Mouse (Mus musculus) MEL (cell line): ENCODE data around the gene Cox6a1. TPM values are rescaled to one million over a fixed set of nuclear protein-coding genes. Genes with fewer than 3 reads are reported as not detected.

ENCODE experiments used
- DNase-seq: peaks from one replicate; pipeline ENCODE4 v3.0.0; 2011; ENCODE audit warnings: low read depth, low spot score
- H3K27ac ChIP-seq: 2 replicates; pipeline ENCODE4 v1.5.1; 2012; ENCODE audit warnings: low read depth, mild to moderate bottlenecking, control low read depth, low read length, moderate library complexity; ENCODE audit not compliant: control insufficient read depth
- H3K27me3 ChIP-seq, 2 experiments: fragments of 150-350 bp in 1 of 2; sonication (generic) in 1 of 2; 2 replicates each; pipeline ENCODE4 v1.6.1; 2012; ENCODE audit warnings: low read length in 2 of 2, mild to moderate bottlenecking in 2 of 2, improper control_type of control experiment in 1 of 2, moderate library complexity in 1 of 2; ENCODE audit not compliant: insufficient read depth in 2 of 2, control insufficient read depth in 1 of 2
- H3K36me3 ChIP-seq, 2 experiments: 2 replicates each; pipeline ENCODE4 v1.6.1; 2012 to 2014; ENCODE audit warnings: low read length in 2 of 2, improper control_type of control experiment in 1 of 2, inconsistent platforms in 1 of 2, mild to moderate bottlenecking in 1 of 2; ENCODE audit not compliant: insufficient read depth in 2 of 2, control insufficient read depth in 1 of 2
- H3K4me1 ChIP-seq, 2 experiments: fragments of 150-350 bp in 1 of 2; sonication (generic) in 1 of 2; 2 replicates each; pipeline ENCODE4 v1.6.1; 2012; ENCODE audit warnings: low read length in 2 of 2, improper control_type of control experiment in 1 of 2, mild to moderate bottlenecking in 1 of 2; ENCODE audit not compliant: insufficient read depth in 2 of 2, control insufficient read depth in 1 of 2
- H3K4me3 ChIP-seq, 2 experiments: fragments of 150-350 bp in 1 of 2; sonication (generic) in 1 of 2; 2 replicates each; pipeline ENCODE4 v1.5.1; 2012; ENCODE audit warnings: low read depth in 2 of 2, low read length in 2 of 2, mild to moderate bottlenecking in 2 of 2, moderate library complexity in 2 of 2, control low read depth in 1 of 2, improper control_type of control experiment in 1 of 2; ENCODE audit not compliant: control insufficient read depth in 1 of 2, insufficient read depth in 1 of 2
- H3K79me2 ChIP-seq: 2 replicates; pipeline ENCODE4 v1.6.1; 2012; ENCODE audit warnings: mild to moderate bottlenecking, low read length, moderate library complexity; ENCODE audit not compliant: control insufficient read depth, poor library complexity, insufficient read depth
- H3K9ac ChIP-seq: 2 replicates; pipeline ENCODE4 v1.6.1; 2012; ENCODE audit warnings: low read depth, mild to moderate bottlenecking, control low read depth, low read length, moderate library complexity; ENCODE audit not compliant: control insufficient read depth, poor library complexity, severe bottlenecking
- H3K9me3 ChIP-seq: fragments of 150-350 bp; sonication (generic); replicated peaks from 2 replicates; pipeline ENCODE4 v1.6.1; 2012; ENCODE audit warnings: mild to moderate bottlenecking, low read length, improper control_type of control experiment, moderate library complexity; ENCODE audit not compliant: insufficient read depth
- BHLHE40 ChIP-seq: IDR thresholded peaks from 2 replicates; pipeline ENCODE4 v1.6.1; 2012; ENCODE audit warnings: low read depth, mild to moderate bottlenecking, inconsistent platforms, low read length, improper control_type of control experiment, borderline replicate concordance
- CHD2 ChIP-seq: IDR thresholded peaks from 2 replicates; pipeline ENCODE4 v1.6.1; 2011; ENCODE audit warnings: low read length, improper control_type of control experiment
- E2F4 ChIP-seq: IDR thresholded peaks from 2 replicates; pipeline ENCODE4 v1.6.1; 2011; ENCODE audit warnings: low read depth, low read length, improper control_type of control experiment, borderline replicate concordance
- EP300 ChIP-seq, 2 experiments: IDR thresholded peaks; 2 replicates each; pipeline ENCODE4 v1.6.1; 2011; ENCODE audit warnings: improper control_type of control experiment in 2 of 2, low read length in 2 of 2, low read depth in 1 of 2, mild to moderate bottlenecking in 1 of 2
- ETS1 ChIP-seq: IDR thresholded peaks from 2 replicates; pipeline ENCODE4 v1.6.1; 2012; ENCODE audit warnings: low read depth, mild to moderate bottlenecking, inconsistent platforms, low read length, improper control_type of control experiment, moderate library complexity
- GATA1 ChIP-seq: IDR thresholded peaks from 2 replicates; pipeline ENCODE4 v1.6.1; 2011; ENCODE audit warnings: low read depth, low read length, improper control_type of control experiment
- JUND ChIP-seq: IDR thresholded peaks from 2 replicates; pipeline ENCODE4 v1.6.1; 2011; ENCODE audit warnings: low read depth, mild to moderate bottlenecking, improper control_type of control experiment, low read length
- MAZ ChIP-seq: IDR thresholded peaks from 2 replicates; pipeline ENCODE4 v1.6.1; 2012; ENCODE audit warnings: low read depth, mild to moderate bottlenecking, inconsistent platforms, low read length, improper control_type of control experiment
- MYB ChIP-seq: IDR thresholded peaks from 2 replicates; pipeline ENCODE4 v1.6.1; 2011; ENCODE audit warnings: mild to moderate bottlenecking, low read depth, low read length, improper control_type of control experiment
- NRF1 ChIP-seq: IDR thresholded peaks from 2 replicates; pipeline ENCODE4 v1.6.1; 2014; ENCODE audit warnings: low read depth, mild to moderate bottlenecking, inconsistent platforms, low read length, improper control_type of control experiment, moderate library complexity; ENCODE audit not compliant: poor library complexity, insufficient read depth, severe bottlenecking
- POLR2A ChIP-seq, 2 experiments: IDR thresholded peaks; 2 replicates each; pipeline ENCODE4 v1.6.1; 2011 to 2012; ENCODE audit warnings: low read length in 2 of 2, mild to moderate bottlenecking in 2 of 2, control low read depth in 1 of 2, improper control_type of control experiment in 1 of 2, low read depth in 1 of 2, moderate library complexity in 1 of 2; ENCODE audit not compliant: control insufficient read depth in 1 of 2, insufficient read depth in 1 of 2, poor library complexity in 1 of 2
- RAD21 ChIP-seq: IDR thresholded peaks from 2 replicates; pipeline ENCODE4 v1.6.1; 2011; ENCODE audit warnings: mild to moderate bottlenecking, low read depth, low read length, improper control_type of control experiment
- RCOR1 ChIP-seq: IDR thresholded peaks from 2 replicates; pipeline ENCODE4 v1.6.1; 2012; ENCODE audit warnings: low read depth, mild to moderate bottlenecking, inconsistent platforms, low read length, improper control_type of control experiment
- SIN3A ChIP-seq: IDR thresholded peaks from 2 replicates; pipeline ENCODE4 v1.6.1; 2012; ENCODE audit warnings: low read length, improper control_type of control experiment, inconsistent platforms
- SMC3 ChIP-seq: IDR thresholded peaks from 2 replicates; pipeline ENCODE4 v1.6.1; 2011; ENCODE audit warnings: low read depth, low read length, improper control_type of control experiment
- TCF12 ChIP-seq: IDR thresholded peaks from 2 replicates; pipeline ENCODE4 v1.6.1; 2014; ENCODE audit warnings: low read depth, mild to moderate bottlenecking, inconsistent platforms, low read length, improper control_type of control experiment, moderate library complexity
- USF1 ChIP-seq: IDR thresholded peaks from 2 replicates; pipeline ENCODE4 v1.6.1; 2014; ENCODE audit warnings: low read depth, mild to moderate bottlenecking, inconsistent platforms, low read length, improper control_type of control experiment, moderate library complexity
- ZC3H11A ChIP-seq: IDR thresholded peaks from 2 replicates; pipeline ENCODE4 v1.6.1; 2012; ENCODE audit warnings: low read depth, mild to moderate bottlenecking, inconsistent platforms, low read length, improper control_type of control experiment
- ZKSCAN1 ChIP-seq: IDR thresholded peaks from 2 replicates; pipeline ENCODE4 v1.6.1; 2012; ENCODE audit warnings: low read depth, mild to moderate bottlenecking, inconsistent platforms, low read length, improper control_type of control experiment, moderate library complexity
- ZNF384 ChIP-seq: IDR thresholded peaks from 2 replicates; pipeline ENCODE4 v1.6.1; 2012; ENCODE audit warnings: low read depth, mild to moderate bottlenecking, inconsistent platforms, low read length, improper control_type of control experiment
- polyA plus RNA-seq, 2 experiments: library from polyadenylated mRNA; stranded (reverse) in 1 of 2; unstranded in 1 of 2; fragments of >175 nt in 1 of 2; fragments of >200 nt in 1 of 2; gene quantifications; 2 replicates each; pipeline versions ENCODE4 v1.2.1 to v1.2.4; 2012; ENCODE audit warnings: low replicate concordance in 2 of 2, low read depth in 1 of 2; ENCODE audit not compliant: insufficient read length in 2 of 2, insufficient read depth in 1 of 2, missing spikeins in 1 of 2
- total RNA-seq: library from RNA; depleted of rRNA; stranded (reverse); fragments of 300-350 nt; gene quantifications from 2 replicates; pipeline ENCODE4 v1.2.3, GENCODE M21; 2012

The Cox6a1 gene
- total and polyA plus RNA-seq, 3 experiments: 328 to 1,215 (median 749) TPM

DNA sequence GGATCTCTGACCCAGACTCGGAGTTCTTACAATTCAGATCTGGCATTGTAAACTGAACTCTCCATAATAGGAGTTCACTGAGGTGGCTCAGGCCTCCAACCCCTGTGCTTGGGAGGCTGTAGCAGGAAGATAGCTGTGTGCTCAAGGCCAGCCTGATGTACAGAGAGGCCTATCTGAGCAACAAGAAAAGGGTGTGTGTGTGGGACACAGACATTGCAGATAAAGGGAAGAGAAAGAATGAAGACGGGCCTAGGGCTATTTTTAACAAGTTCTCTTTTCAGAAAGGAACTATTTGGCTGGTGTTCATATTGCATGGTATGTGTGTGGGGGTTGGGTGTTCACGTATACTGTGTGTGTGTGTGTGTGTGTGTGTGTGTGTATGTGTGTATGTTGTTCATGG lies 15.2 kb downstream of the Cox6a1 start (continued):
- TF ChIP-seq ETS1 (peak; percentile 95), ZKSCAN1 (no peak), NRF1 (no peak), CHD2 (peak; percentile 47; the same call in 1 of the 2 replicates), ZC3H11A (no peak), SMC3 (peak; percentile 24), RCOR1 (peak; percentile 54; the same call in 1 of the 2 replicates), JUND (no peak), SIN3A (peak; percentile 85), RAD21 (no peak), TCF12 (peak; percentile 89), GATA1 (peak; percentile 93), ZNF384 (no peak)

DNA sequence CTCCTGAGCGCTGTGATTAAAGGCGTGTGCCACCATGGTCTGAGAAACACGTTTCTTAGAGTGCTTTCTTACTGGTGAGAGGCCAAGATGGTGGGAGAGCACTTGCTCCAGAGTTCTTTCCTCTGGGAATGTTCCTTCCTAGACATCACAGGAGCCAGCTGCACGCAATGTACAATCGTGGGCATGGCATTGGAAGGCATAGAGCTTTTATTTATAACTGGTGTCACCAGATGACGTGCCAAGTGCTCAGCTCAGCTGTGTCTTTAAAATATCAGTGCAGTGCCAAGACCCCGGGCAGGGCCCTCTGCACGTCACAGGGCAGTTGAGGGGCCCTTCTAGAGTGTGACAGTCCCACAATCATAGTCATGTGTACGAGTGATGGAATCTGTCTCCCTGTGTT lies 17.8 kb downstream of the Cox6a1 start:
- H3K79me2 ChIP-seq: peaks cover 54% of the 10 kb centered on the region
- H3K4me3 ChIP-seq: no peak overlapping the region
- H3K36me3 ChIP-seq: peaks cover 14 to 46% of the 10 kb centered on the region in 2 experiments
- H3K9me3 ChIP-seq: no peaks in the 10 kb centered on the region
- TF ChIP-seq BHLHE40 (no peak), MAZ (no peak), MYB (no peak), GATA1 (no peak), RCOR1 (no peak), EP300 (IDR thresholded peaks at IDR 0.05; ENCODE audit: low read depth in 1 of 2, low read length in 2 of 2) (no peak), POLR2A (IDR thresholded peaks at IDR 0.05; ENCODE audit: control insufficient read depth in 1 of 2, insufficient read depth in 1 of 2, low read depth in 1 of 2, low read length in 2 of 2, poor library complexity in 1 of 2) (no peak), SMC3 (no peak), USF1 (no peak), E2F4 (no peak)
- H3K4me1 ChIP-seq: peaks cover 12 to 30% of the 10 kb centered on the region in 2 experiments
- DNase-seq: no peak
- no peaks in the 10 kb centered on the region for H3K27me3 ChIP-seq
- H3K27ac ChIP-seq: no peak overlapping the region
- H3K9ac ChIP-seq: no peak overlapping the region
